Mouse (Mus musculus): Measurements from ENCODE around the gene Inf2. TPM values are rescaled to one million over a fixed set of nuclear protein-coding genes. Genes with fewer than 3 reads are reported as not detected.

Gene Inf2
- total RNA-seq, 2 experiments from 2014 or later, result 21.7 to 25.4 TPM

- DNase-seq, result no peak
These were observed 72.2 kb downstream of the Inf2 start for GRCm38 (mm10) chr12:112660576-112661326.

- DNase-seq, result no peak
These were observed 72.7 kb downstream of the Inf2 start for GRCm38 (mm10) chr12:112661327-112661605.

GRCm38 (mm10) chr12:112661851-112662250 is 73.3 kb downstream of the Inf2 start:
- no peak for DNase-seq

- no peak for DNase-seq
These were observed 74.7 kb downstream of the Inf2 start for GRCm38 (mm10) chr12:112663303-112663702.

GRCm38 (mm10) chr12:112663716-112664115 is 75.1 kb downstream of the Inf2 start:
- DNase-seq, result no peak

GRCm38 (mm10) chr12:112664124-112664523 is 75.5 kb downstream of the Inf2 start:
- no peak for DNase-seq

GRCm38 (mm10) chr12:112664656-112665055 is 76.1 kb downstream of the Inf2 start:
- no peak for DNase-seq

Small RNA genes lying within 50 kb of the gene (microRNA-seq; reads per million reads assigned to microRNA genes)
- not detected for gene Mir6939

Other genes with a start within 250 kb of the Inf2 start
- gene A530016L24Rik, start 99.3 kb upstream of the Inf2 start, total RNA-seq (2021), result 10 to 100 TPM; 16.2 to 22.6 TPM
- gene Tmem179, start 72.0 kb upstream of the Inf2 start, total RNA-seq (2021), result 1 to 10 TPM; 4.8 to 6.8 TPM
- 10 to 100 TPM; 42.9 to 72.4 TPM for gene Adssl1, start 31.3 kb downstream of the Inf2 start, total RNA-seq (2021)
- 10 to 100 TPM; 35.9 to 46.7 TPM for gene Siva1, start 55.9 kb downstream of the Inf2 start, total RNA-seq (2021)
- 100 to 1,000 TPM; 210 to 252 TPM for gene Akt1, start 86.1 kb downstream of the Inf2 start, total RNA-seq (2021)
- gene Zbtb42, start 90.0 kb downstream of the Inf2 start, total RNA-seq (2021), result 1 to 10 TPM; 3.9 to 5.5 TPM
- gene Cep170b, start 131.7 kb downstream of the Inf2 start, total RNA-seq (2021), result 10 to 100 TPM; 28.8 to 29.6 TPM
- gene Pld4, start 171.9 kb downstream of the Inf2 start, total RNA-seq (2021), result 10 to 100 TPM; 10.8 to 13.4 TPM
- 10 to 100 TPM in 1 of 2 experiments, 1 to 10 TPM in 1; 9.4 to 13.5 TPM for gene Ahnak2, start 213.9 kb downstream of the Inf2 start, total RNA-seq (2021)
- gene Clba1, start 220.2 kb downstream of the Inf2 start, total RNA-seq (2021), result 1 to 10 TPM; 4.4 to 5.1 TPM
- gene Cdca4, start 240.6 kb downstream of the Inf2 start, total RNA-seq (2021), result 10 to 100 TPM; 20.2 to 23.1 TPM

Data from adrenal gland, postnatal 10 days (tissue).